Mouse (Mus musculus): Measurements from ENCODE around the gene Mss51.

- TF ChIP-seq MAFK (IDR thresholded peaks at IDR 0.05; ENCODE audit: insufficient read depth, low read depth, low read length) (no peak), ZNF384 (IDR thresholded peaks at IDR 0.05; ENCODE audit: low read depth, low read length) (no peak), CHD2 (IDR thresholded peaks at IDR 0.05; ENCODE audit: low read depth, low read length) (no peak), ZC3H11A (IDR thresholded peaks at IDR 0.05; ENCODE audit: borderline replicate concordance, low read depth, low read length) (no peak)
These were observed 32.9 kb upstream of the Mss51 start for GRCm38 (mm10) chr14:20529643-20530042.
